Mouse (Mus musculus) forebrain, postnatal 0 days (tissue): ENCODE results near the gene Tdrd5. TPM values are rescaled to one million over a fixed set of nuclear protein-coding genes. Genes with fewer than 3 reads are reported as not detected.

Experiments used
- ATAC-seq: fragments of 200-750 bp; cut with Nextera tagmentation; 2 replicates; pipeline ENCODE4 v1.8.0; 2017; ENCODE audit warnings: mild to moderate bottlenecking, moderate library complexity
- DNase-seq: peaks from one replicate; pipeline ENCODE4 v3.0.0-alpha.2; 2015
- H3K27ac ChIP-seq: fragments of 300-500 bp; sonication (generic); 2 replicates; pipeline ENCODE4 v1.5.1; 2014; ENCODE audit warnings: low read depth, mild to moderate bottlenecking, antibody characterized with exemption, low read length, moderate library complexity, mixed read lengths
- H3K27me3 ChIP-seq: fragments of 300-500 bp; sonication (generic); 2 replicates; pipeline ENCODE4 v1.6.1; 2014; ENCODE audit warnings: mild to moderate bottlenecking, low read length, mixed read lengths; ENCODE audit not compliant: insufficient read depth
- H3K36me3 ChIP-seq: fragments of 300-500 bp; sonication (generic); 2 replicates; pipeline ENCODE4 v1.6.1; 2014; ENCODE audit warnings: mild to moderate bottlenecking, moderate library complexity; ENCODE audit not compliant: insufficient read depth
- H3K4me1 ChIP-seq: fragments of 300-500 bp; sonication (generic); 2 replicates; pipeline ENCODE4 v1.6.1; 2014; ENCODE audit warnings: antibody characterized with exemption; ENCODE audit not compliant: insufficient read depth
- H3K4me2 ChIP-seq: fragments of 300-500 bp; sonication (generic); 2 replicates; pipeline ENCODE4 v1.6.1; 2014; ENCODE audit warnings: low read depth, mild to moderate bottlenecking, moderate library complexity
- H3K4me3 ChIP-seq: fragments of 300-500 bp; sonication (generic); 2 replicates; pipeline ENCODE4 v1.5.1; 2014; ENCODE audit warnings: low read depth, low read length, mixed read lengths
- H3K9ac ChIP-seq: fragments of 300-500 bp; sonication (generic); 2 replicates; pipeline ENCODE4 v1.6.1; 2014; ENCODE audit warnings: mild to moderate bottlenecking
- H3K9me3 ChIP-seq: fragments of 300-500 bp; sonication (generic); 2 replicates; pipeline ENCODE4 v1.6.1; 2016; ENCODE audit warnings: low read length
- CTCF ChIP-seq: sonication (generic); IDR thresholded peaks from 2 replicates; pipeline ENCODE4 v1.5.1; 2016; ENCODE audit warnings: antibody characterized with exemption, control low read depth, low read depth
- WGBS: fragments of 180-500 bp; shearing (Covaris S2); extraction: QIAGEN DNeasy Blood & Tissue Kit; methylation state at CpG from one replicate; pipeline ENCODE4 v1.1.7; 2014; 5-methylcytosine and 5-hydroxymethylcytosine counted together
- polyA plus RNA-seq: library from polyadenylated mRNA; unstranded; fragments of >200 nt; fragmentation: Nextera tagmentation; extraction: Ambion mirVana; gene quantifications from 2 replicates; pipeline ENCODE4 v1.2.1, GENCODE M21; 2015
- total RNA-seq: library from RNA; depleted of rRNA; stranded (reverse); fragments of >200 nt; gene quantifications from 2 replicates; pipeline ENCODE4 v1.2.3, GENCODE M21; 2014; rRNA removed

Gene Tdrd5
- total RNA-seq (0.77 and 1.9 TPM in 2 replicates), polyA plus RNA-seq (0.16 and 0.42 TPM in 2 replicates)

DNA sequence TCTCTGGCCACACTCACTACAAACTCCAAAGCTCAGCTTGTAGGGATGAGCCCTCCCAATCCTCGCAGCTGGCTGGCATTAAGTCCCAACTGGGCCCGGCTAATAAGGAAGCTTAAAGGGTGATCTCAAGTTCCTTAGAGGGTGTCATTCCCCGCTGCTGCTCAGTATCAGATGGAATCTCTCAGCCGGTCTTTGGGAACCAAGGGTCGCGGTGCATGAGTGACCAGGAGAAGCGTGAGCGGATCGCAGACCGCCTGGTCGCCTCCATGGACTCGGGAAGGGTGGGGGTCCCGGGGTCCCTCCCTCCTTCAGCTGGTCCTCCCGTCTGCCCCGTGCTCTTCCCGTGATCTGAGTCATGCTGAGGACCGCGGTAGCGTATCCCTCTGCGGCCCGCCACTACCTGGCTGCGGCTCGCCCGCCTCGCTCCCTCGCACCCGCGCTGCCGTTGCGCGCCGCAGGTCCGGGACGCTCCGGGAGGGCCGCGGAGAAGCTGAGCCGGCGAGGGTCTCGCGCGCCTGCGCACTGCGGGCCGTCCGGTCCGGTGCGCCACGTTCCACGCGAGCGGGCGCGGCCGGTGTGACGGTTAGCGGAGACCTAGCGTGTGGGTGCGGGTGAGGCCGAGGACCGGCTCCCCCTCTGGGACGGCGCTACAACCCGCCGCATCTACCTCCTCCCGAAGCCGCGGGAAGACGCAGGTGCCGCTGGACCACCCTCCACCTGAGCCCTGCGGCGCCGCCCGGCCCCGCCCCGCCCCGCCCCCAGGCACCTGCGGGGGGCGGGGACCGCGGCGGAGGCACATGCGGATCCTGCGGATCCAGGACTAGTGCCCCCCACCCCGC lies at the start of gene Tdrd5:
Tdrd5 (minus strand) TSS at position 754 of the 839 bp plus-strand sequence.
- Histone ChIP-seq H3K4me3 (peak within 1 kb of the TSS; percentile 69), H3K9me3 (no peaks in the 10 kb centered on the region), H3K36me3 (no peaks in the 10 kb centered on the region), H3K9ac (peak within 1 kb of the TSS; percentile 65), H3K4me2 (peak within 1 kb of the TSS; percentile 92), H3K27me3 (peaks cover 6% of the 10 kb centered on the region), H3K27ac (no peak within 1 kb of the TSS), H3K4me1 (no peaks in the 10 kb centered on the region)
- 4% methylated on average over 72 of the region's 85 CpGs for WGBS
- ATAC-seq, result peak; percentile 91
- peak; percentile 68 for DNase-seq
- TF ChIP-seq CTCF, result no peak

GRCm38 (mm10) chr1:156352466-156352865 lies 49.0 kb upstream of the Tdrd5 start:
- Histone ChIP-seq H3K9ac (no peak overlapping the region), H3K36me3 (no peaks in the 10 kb centered on the region), H3K4me3 (no peak overlapping the region), H3K9me3 (no peaks in the 10 kb centered on the region), H3K27me3 (no peaks in the 10 kb centered on the region), H3K4me2 (no peak overlapping the region), H3K27ac (no peak overlapping the region), H3K4me1 (no peaks in the 10 kb centered on the region)
- WGBS, result 86% methylated on average over 2 of the region's 2 CpGs
- ATAC-seq (no peak), DNase-seq (no peak)
- TF ChIP-seq CTCF, result no peak

- Histone ChIP-seq H3K9me3 (no peaks in the 10 kb centered on the region), H3K4me3 (no peak overlapping the region), H3K36me3 (no peaks in the 10 kb centered on the region), H3K4me1 (no peaks in the 10 kb centered on the region), H3K9ac (no peak overlapping the region), H3K27me3 (no peaks in the 10 kb centered on the region), H3K4me2 (no peak overlapping the region), H3K27ac (no peak overlapping the region)
- no peak for DNase-seq
- WGBS, result 88% methylated on average over 4 of the region's 4 CpGs
- no peak for TF ChIP-seq CTCF
- ATAC-seq, result no peak
These were observed 47.0 kb upstream of the Tdrd5 start for GRCm38 (mm10) chr1:156350441-156350840.

GRCm38 (mm10) chr1:156349031-156349430 lies 45.6 kb upstream of the Tdrd5 start:
- no peak for ATAC-seq

DNA sequence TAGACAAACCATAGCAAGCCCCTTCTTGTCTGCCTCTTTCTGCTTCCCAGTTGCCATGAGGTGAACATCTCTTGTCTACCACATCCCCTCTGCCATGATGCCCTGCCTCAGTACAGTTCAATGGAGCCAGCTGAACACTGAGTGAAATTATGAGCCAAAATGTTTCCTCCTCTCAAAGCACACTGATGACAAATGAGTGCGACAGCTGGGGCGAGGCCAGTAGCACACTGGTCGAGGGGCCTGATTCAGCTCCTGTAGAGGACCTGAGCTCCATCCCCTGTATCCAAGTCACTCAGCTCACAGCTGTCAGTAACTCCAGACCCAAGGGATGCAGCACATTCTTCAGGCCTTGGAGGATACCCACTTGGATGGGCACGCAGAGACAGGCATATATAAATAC lies 42.2 kb upstream of the Tdrd5 start:
- Histone ChIP-seq H3K36me3 (no peaks in the 10 kb centered on the region), H3K4me1 (no peaks in the 10 kb centered on the region), H3K4me2 (no peak overlapping the region), H3K27ac (no peak overlapping the region), H3K4me3 (no peak overlapping the region), H3K9ac (no peak overlapping the region), H3K9me3 (no peaks in the 10 kb centered on the region), H3K27me3 (no peaks in the 10 kb centered on the region)
- no peak for TF ChIP-seq CTCF
- no peak for DNase-seq
- no peak for ATAC-seq
- WGBS, result 96% methylated on average over 4 of the region's 4 CpGs

More at GRCm38 (mm10) chr1:156349031-156349430, 45.6 kb upstream of the Tdrd5 start:
- Histone ChIP-seq H3K4me1 (no peaks in the 10 kb centered on the region), H3K36me3 (no peaks in the 10 kb centered on the region), H3K27me3 (no peaks in the 10 kb centered on the region), H3K9ac (no peak overlapping the region), H3K4me3 (no peak overlapping the region), H3K9me3 (no peaks in the 10 kb centered on the region), H3K27ac (no peak overlapping the region), H3K4me2 (no peak overlapping the region)
- TF ChIP-seq CTCF, result no peak
- DNase-seq, result no peak
- WGBS, result 82% methylated on average over 4 of the region's 4 CpGs

- Histone ChIP-seq H3K4me1 (no peaks in the 10 kb centered on the region), H3K27me3 (no peaks in the 10 kb centered on the region), H3K4me2 (no peak overlapping the region), H3K4me3 (no peak overlapping the region), H3K36me3 (no peaks in the 10 kb centered on the region), H3K9ac (no peak overlapping the region), H3K27ac (no peak overlapping the region), H3K9me3 (no peaks in the 10 kb centered on the region)
- no peak for TF ChIP-seq CTCF
- 76% methylated on average over 4 of the region's 4 CpGs for WGBS
- DNase-seq (no peak), ATAC-seq (no peak)
These were observed 41.0 kb upstream of the Tdrd5 start for GRCm38 (mm10) chr1:156344433-156344832.

GRCm38 (mm10) chr1:156340847-156341246 lies 37.4 kb upstream of the Tdrd5 start:
- no peaks in the 10 kb centered on the region for H3K36me3 ChIP-seq
- no peaks in the 10 kb centered on the region for H3K4me1 ChIP-seq
- no peaks in the 10 kb centered on the region for H3K27me3 ChIP-seq
- no peak overlapping the region for H3K27ac ChIP-seq
- H3K4me2 ChIP-seq, result no peak overlapping the region
- DNase-seq (no peak), ATAC-seq (no peak)
- H3K9me3 ChIP-seq, result no peaks in the 10 kb centered on the region
- no peak for TF ChIP-seq CTCF
- H3K9ac ChIP-seq, result no peak overlapping the region
- 81% methylated on average over 4 of the region's 4 CpGs for WGBS
- H3K4me3 ChIP-seq, result no peak overlapping the region
